Mouse (Mus musculus) kidney, adult 2 months (tissue): ENCODE data around the gene Ddx47.

Experiments
- CTCF ChIP-seq: fragments of 200-500 bp; conservative IDR thresholded peaks from 2 replicates; pipeline ENCODE4 v1.5.1; 2011; ENCODE audit warnings: low read depth, mild to moderate bottlenecking, control low read depth, low read length, moderate library complexity, mixed read lengths; ENCODE audit not compliant: insufficient read depth, insufficient read length
- POLR2A ChIP-seq: fragments of 200-500 bp; IDR thresholded peaks from one replicate; pipeline ENCODE4 v1.6.1; 2011; ENCODE audit warnings: low read depth, low read length, control low read depth

GRCm38 (mm10) chr6:135026232-135026631 is 14.8 kb downstream of the Ddx47 start:
- TF ChIP-seq CTCF (peak; percentile 48), POLR2A (no peak)
